Comparison of ENCODE assay signal across 24 mouse cellular contexts in the genomic region with DNA sequence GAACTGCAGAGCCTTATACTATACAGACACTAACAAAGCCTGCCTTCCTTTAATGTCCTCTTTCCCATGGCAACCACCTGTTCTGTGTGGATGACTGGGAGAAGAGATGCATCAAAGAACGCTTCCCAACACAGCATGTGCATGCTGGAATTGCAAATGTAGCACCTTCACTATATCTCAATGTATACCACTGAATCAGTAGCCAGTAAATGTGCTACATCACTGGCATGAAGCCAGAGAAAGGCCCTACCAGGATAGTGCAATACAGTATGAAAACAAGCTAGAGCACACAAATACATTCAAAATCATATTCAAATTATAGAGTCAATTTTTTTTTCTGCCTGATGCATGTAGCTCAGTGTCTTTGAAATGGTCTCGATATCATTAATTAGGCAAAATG. TPM values are rescaled to one million over a fixed set of nuclear protein-coding genes. Genes with fewer than 3 reads are reported as not detected.
"Had no signal": no experiment of that assay in that cellular context is flagged by ENCODE, and none has a peak within 500 bp of the region (broad histone marks: within the 10 kb centered on the region; RNA-seq: fewer than 3 reads in every experiment).

No protein-coding gene starts in this region.

- H3K36me3 ChIP-seq: liver, embryonic 12.5 days; lung, embryonic 15.5 days; midbrain, embryonic 12.5 days; neural tube, embryonic 13.5 days; neural tube, embryonic 15.5 days; stomach, embryonic 15.5 days had no signal

- H3K4me3 ChIP-seq: liver, embryonic 12.5 days; lung, embryonic 15.5 days; midbrain, embryonic 12.5 days; myocyte; neural tube, embryonic 13.5 days; neural tube, embryonic 15.5 days; stomach, embryonic 15.5 days had no signal

- H3K27ac ChIP-seq: liver, embryonic 12.5 days; liver, embryonic 14.5 days; lung, embryonic 15.5 days; midbrain, embryonic 12.5 days; neural tube, embryonic 13.5 days; neural tube, embryonic 15.5 days; stomach, embryonic 15.5 days; stomach, postnatal 0 days had no signal

- DNase-seq: lung, adult 18-20 months; lung, postnatal 10 days; lung, postnatal 4 days; retina, postnatal 1 day; right cerebral cortex, adult 18-20 months; right cerebral cortex, postnatal 25 days; right cerebral cortex, postnatal 4 days; spleen, adult 18-20 months; thymus, adult 2 months; thymus, postnatal 25 days; thymus, postnatal 4 days had no signal

- ATAC-seq: liver, embryonic 12.5 days had no signal

- H3K4me1 ChIP-seq: liver, embryonic 12.5 days; lung, embryonic 15.5 days; midbrain, embryonic 12.5 days; neural tube, embryonic 13.5 days; neural tube, embryonic 15.5 days; stomach, embryonic 15.5 days had no signal

- H3K4me2 ChIP-seq: liver, embryonic 12.5 days; lung, embryonic 15.5 days; midbrain, embryonic 12.5 days; neural tube, embryonic 13.5 days; neural tube, embryonic 15.5 days; stomach, embryonic 15.5 days had no signal

- H3K9ac ChIP-seq: liver, embryonic 12.5 days; liver, embryonic 14.5 days; lung, embryonic 15.5 days; midbrain, embryonic 12.5 days; neural tube, embryonic 13.5 days; neural tube, embryonic 15.5 days; stomach, embryonic 15.5 days had no signal

- H3K27me3 ChIP-seq: liver, embryonic 12.5 days; lung, embryonic 15.5 days; midbrain, embryonic 12.5 days; neural tube, embryonic 13.5 days; neural tube, embryonic 15.5 days; stomach, embryonic 15.5 days had no signal

- H3K9me3 ChIP-seq: liver, embryonic 12.5 days; lung, embryonic 15.5 days; midbrain, embryonic 12.5 days; neural tube, embryonic 13.5 days; neural tube, embryonic 15.5 days; stomach, embryonic 15.5 days had no signal

RNA-seq across cellular contexts. Expression of a gene that starts 29.7 kb away (rescaled TPM):
- total RNA-seq: megakaryocyte-erythroid progenitor cell, adult 5-6 weeks had no signal
- polyA plus RNA-seq: liver, embryonic 16.5 days; small intestine, adult 2 months; testis, adult 2 months; thymus, adult 2 months had no signal
